Mouse (Mus musculus) forebrain, embryonic 13.5 days (tissue): ENCODE data around the gene Mgll. TPM values are rescaled to one million over a fixed set of nuclear protein-coding genes. Genes with fewer than 3 reads are reported as not detected.

Experiments
- ATAC-seq: fragments of 200-750 bp; cut with Nextera tagmentation; 2 replicates; pipeline ENCODE4 v1.8.0; 2017
- H3K27ac ChIP-seq: fragments of 300-500 bp; sonication (generic); 2 replicates; pipeline ENCODE4 v1.5.1; 2015; ENCODE audit warnings: inconsistent platforms, mild to moderate bottlenecking, moderate library complexity
- H3K27me3 ChIP-seq: fragments of 300-500 bp; sonication (generic); 2 replicates; pipeline ENCODE4 v1.6.1; 2015; ENCODE audit warnings: mild to moderate bottlenecking, inconsistent platforms
- H3K36me3 ChIP-seq: fragments of 300-500 bp; sonication (generic); 2 replicates; pipeline ENCODE4 v1.6.1; 2015; ENCODE audit warnings: mild to moderate bottlenecking, inconsistent platforms; ENCODE audit not compliant: poor library complexity, severe bottlenecking
- H3K4me1 ChIP-seq: fragments of 300-500 bp; sonication (generic); 2 replicates; pipeline ENCODE4 v1.6.1; 2015; ENCODE audit warnings: inconsistent platforms
- H3K4me2 ChIP-seq: fragments of 300-500 bp; sonication (generic); 2 replicates; pipeline ENCODE4 v1.6.1; 2015; ENCODE audit warnings: inconsistent platforms, mild to moderate bottlenecking, moderate library complexity
- H3K4me3 ChIP-seq: fragments of 300-500 bp; sonication (generic); 2 replicates; pipeline ENCODE4 v1.5.1; 2015; ENCODE audit warnings: mild to moderate bottlenecking, inconsistent platforms
- H3K9ac ChIP-seq: fragments of 300-500 bp; sonication (generic); 2 replicates; pipeline ENCODE4 v1.6.1; 2015; ENCODE audit warnings: mild to moderate bottlenecking, inconsistent platforms
- H3K9me3 ChIP-seq: fragments of 300-500 bp; sonication (generic); replicated peaks from 2 replicates; pipeline ENCODE4 v1.6.1; 2016; ENCODE audit warnings: inconsistent platforms
- WGBS: fragments of 180-500 bp; shearing (Covaris S2); methylation state at CpG from one replicate; pipeline ENCODE4 v1.1.7; 2015; 5-methylcytosine and 5-hydroxymethylcytosine counted together
- polyA plus RNA-seq: library from polyadenylated mRNA; unstranded; fragments of >200 nt; fragmentation: Nextera tagmentation; extraction: Ambion mirVana; gene quantifications from 2 replicates; pipeline ENCODE4 v1.2.1, GENCODE M21; 2015

Gene Mgll
- polyA plus RNA-seq, 1 experiment from 2014 or later = 11.2 TPM

DNA sequence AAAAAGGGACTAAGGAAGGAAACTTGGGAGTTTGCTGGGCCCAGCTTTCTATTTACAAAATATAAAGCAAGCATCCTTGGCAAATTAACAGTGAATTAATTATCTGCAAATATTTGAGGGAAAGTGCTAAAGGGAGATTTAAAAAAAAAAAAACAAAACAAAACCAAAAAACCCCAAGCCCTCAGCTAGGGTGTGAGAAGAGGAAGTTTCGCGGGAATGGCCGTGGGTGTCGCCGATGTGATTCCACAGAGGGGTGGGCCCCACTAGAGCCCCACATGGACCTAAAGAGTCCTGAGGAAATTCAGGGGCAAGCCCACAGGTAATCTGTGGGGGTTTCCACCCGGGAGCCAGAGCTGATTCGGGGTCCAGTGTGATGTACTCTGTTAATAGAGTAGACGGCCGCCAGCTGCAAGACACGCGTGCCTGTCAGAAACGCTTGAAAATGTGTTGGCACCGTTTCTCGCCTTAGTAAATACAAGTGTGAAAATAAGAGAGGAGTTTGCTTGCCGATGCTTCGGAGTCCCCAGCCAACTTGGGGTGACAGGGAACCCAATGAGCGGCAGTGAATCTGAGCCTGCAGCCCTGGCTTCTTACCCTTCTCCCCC, 46.2 kb downstream of the Mgll start:
- 74% methylated on average over 17 of the region's 17 CpGs for WGBS
- Histone ChIP-seq H3K9me3 (no peaks in the 10 kb centered on the region), H3K4me2 (no peak overlapping the region), H3K36me3 (no peaks in the 10 kb centered on the region), H3K27me3 (no peaks in the 10 kb centered on the region), H3K27ac (peak overlapping the region; percentile 62), H3K9ac (no peak overlapping the region), H3K4me1 (peaks cover 17% of the 10 kb centered on the region), H3K4me3 (no peak overlapping the region)
- peak; percentile 53 for ATAC-seq

DNA sequence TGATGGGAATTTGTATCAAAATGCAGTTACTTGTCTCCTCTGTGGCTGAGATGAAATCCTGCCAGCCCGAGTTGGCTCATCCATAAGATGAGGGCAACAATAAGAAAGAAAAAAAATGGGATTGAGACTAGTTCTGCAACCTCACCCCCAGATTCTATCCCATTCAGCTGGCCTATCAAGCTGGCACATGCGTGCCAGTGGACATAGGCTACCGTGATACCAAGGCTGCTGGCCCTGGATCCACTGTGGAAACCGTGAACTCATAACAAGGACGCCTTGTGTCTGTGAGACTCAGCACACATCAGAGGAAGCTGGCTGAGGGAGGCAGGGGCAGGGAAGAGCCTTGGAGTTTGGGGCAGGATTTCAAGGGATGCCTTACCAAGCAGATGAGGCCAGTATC, 46.8 kb downstream of the Mgll start:
- Histone ChIP-seq H3K4me3 (no peak overlapping the region), H3K27me3 (0 out of 2 replicates have a peak, but pooled peaks cover 3% of the 10 kb centered on the region), H3K4me2 (no peak overlapping the region), H3K36me3 (no peaks in the 10 kb centered on the region), H3K9ac (no peak overlapping the region), H3K4me1 (peaks cover 17% of the 10 kb centered on the region), H3K9me3 (no peaks in the 10 kb centered on the region), H3K27ac (peak overlapping the region; percentile 62)
- ATAC-seq = no peak
- WGBS = 91% methylated on average over 5 of the region's 5 CpGs

DNA sequence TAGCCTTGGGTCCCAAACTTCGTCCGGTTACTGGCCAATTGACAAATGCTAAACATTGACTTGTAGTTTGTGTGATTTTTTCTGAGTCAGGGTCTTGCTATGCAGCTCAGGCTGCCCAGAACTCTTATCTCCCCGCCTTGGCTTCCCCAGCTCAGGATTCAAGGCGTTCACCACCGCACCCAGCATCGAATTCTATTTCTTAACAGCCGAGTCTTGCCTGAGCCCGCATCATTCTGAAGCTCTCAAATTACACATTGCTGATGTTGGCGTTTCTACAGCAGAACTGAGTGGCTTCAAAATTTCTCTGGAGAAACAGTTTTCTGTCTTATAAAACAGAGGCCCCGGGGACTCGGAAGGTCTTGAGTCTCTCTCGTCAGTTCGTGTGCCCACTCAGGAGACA, 47.8 kb downstream of the Mgll start:
- H3K4me1 ChIP-seq = peaks cover 14% of the 10 kb centered on the region
- H3K4me2 ChIP-seq = no peak overlapping the region
- H3K36me3 ChIP-seq = no peaks in the 10 kb centered on the region
- no peak overlapping the region for H3K9ac ChIP-seq
- 0 out of 2 replicates have a peak, but pooled peaks cover 3% of the 10 kb centered on the region for H3K27me3 ChIP-seq
- no peak overlapping the region for H3K4me3 ChIP-seq
- ATAC-seq = no peak
- no peaks in the 10 kb centered on the region for H3K9me3 ChIP-seq
- H3K27ac ChIP-seq = no peak overlapping the region
- WGBS = 94% methylated on average over 13 of the region's 13 CpGs

DNA sequence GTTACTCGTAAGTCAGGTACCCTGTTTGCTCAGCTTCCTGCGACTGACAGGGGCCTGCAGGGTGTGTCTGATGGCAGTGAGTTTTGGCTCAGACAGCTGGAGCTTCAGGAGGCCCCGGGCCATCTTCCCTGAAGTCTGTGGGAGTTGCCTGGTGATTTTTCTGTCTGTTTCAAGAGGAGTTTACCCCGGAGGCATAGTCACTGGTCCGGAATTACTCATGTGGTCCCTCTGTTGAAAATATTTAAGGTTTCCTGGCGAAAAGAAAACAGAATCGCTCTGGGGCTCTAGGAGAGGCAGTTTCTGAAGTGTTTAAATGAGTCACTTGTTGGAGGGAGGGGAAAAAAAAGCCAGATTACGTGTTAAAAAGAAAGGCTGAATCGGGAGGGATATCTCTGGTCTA, 49.8 kb downstream of the Mgll start:
- no peak overlapping the region for H3K4me2 ChIP-seq
- no peak overlapping the region for H3K4me3 ChIP-seq
- no peak overlapping the region for H3K27ac ChIP-seq
- 87% methylated on average over 9 of the region's 9 CpGs for WGBS
- peaks cover 20% of the 10 kb centered on the region for H3K4me1 ChIP-seq
- no peak overlapping the region for H3K9ac ChIP-seq
- ATAC-seq = no peak
- H3K36me3 ChIP-seq = no peaks in the 10 kb centered on the region
- no peaks in the 10 kb centered on the region for H3K9me3 ChIP-seq
- 0 out of 2 replicates have a peak, but pooled peaks cover 3% of the 10 kb centered on the region for H3K27me3 ChIP-seq

DNA sequence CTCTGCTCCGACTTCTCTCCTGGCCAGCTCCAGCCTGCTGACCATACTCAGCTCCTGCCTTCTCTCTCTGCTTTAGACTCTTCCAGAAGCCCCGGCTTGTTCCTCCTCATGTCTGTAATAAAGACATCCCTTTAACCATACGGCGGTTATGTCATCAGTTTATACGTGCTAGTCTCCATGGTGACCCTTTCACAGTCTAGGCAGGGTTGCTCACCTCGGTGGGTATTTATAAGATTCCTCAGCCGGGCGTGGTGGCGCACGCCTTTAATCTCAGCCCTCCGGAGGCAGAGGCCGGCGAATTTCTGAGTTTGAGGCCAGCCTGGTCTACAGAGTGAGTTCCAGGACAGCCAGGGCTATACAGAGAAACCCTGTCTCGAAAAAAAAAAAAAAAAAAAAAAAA, 51.1 kb downstream of the Mgll start:
- H3K9me3 ChIP-seq = no peaks in the 10 kb centered on the region
- H3K27ac ChIP-seq = no peak overlapping the region
- no peaks in the 10 kb centered on the region for H3K36me3 ChIP-seq
- 0 out of 2 replicates have a peak, but pooled peaks cover 15% of the 10 kb centered on the region for H3K4me1 ChIP-seq
- no peak overlapping the region for H3K4me2 ChIP-seq
- no peak overlapping the region for H3K9ac ChIP-seq
- 76% methylated on average over 14 of the region's 14 CpGs for WGBS
- no peak for ATAC-seq
- no peak overlapping the region for H3K4me3 ChIP-seq
- H3K27me3 ChIP-seq = 0 out of 2 replicates have a peak, but pooled peaks cover 3% of the 10 kb centered on the region

DNA sequence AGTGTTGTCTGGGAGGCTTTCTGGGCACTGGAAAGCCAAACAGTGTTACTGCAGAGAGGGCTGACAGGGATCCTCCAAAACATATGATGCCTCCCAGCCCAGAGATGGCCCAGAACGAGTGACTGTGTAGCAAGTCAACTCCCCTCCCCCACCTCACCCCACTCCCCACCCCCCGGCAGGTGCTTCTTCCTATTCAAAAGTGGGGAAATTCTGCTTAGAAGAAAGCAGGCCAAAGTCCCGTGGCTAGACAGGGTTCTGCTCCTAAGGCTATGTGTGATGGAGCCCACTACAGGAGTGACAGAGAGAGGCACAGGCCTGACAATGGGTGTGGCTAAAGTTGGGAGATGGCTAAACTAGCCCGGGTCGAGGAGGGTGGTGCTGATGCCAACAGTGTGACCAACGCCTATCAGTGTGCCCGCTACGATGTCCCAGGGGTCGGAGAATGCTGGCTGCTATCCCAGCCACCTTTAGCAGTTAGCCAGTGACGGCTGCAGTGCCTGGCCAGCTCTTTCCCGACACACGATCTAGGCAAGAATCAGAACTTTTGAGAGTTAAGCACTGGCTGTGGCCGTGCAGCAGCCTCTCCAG, 52.2 kb downstream of the Mgll start:
- 57% methylated on average over 13 of the region's 13 CpGs for WGBS
- no peak overlapping the region for H3K27ac ChIP-seq
- no peak for ATAC-seq
- H3K4me3 ChIP-seq = no peak overlapping the region
- H3K9me3 ChIP-seq = no peaks in the 10 kb centered on the region
- H3K27me3 ChIP-seq = 0 out of 2 replicates have a peak, but pooled peaks cover 3% of the 10 kb centered on the region
- H3K36me3 ChIP-seq = no peaks in the 10 kb centered on the region
- no peak overlapping the region for H3K4me2 ChIP-seq
- 0 out of 2 replicates have a peak, but pooled peaks cover 7% of the 10 kb centered on the region for H3K4me1 ChIP-seq
- H3K9ac ChIP-seq = no peak overlapping the region

DNA sequence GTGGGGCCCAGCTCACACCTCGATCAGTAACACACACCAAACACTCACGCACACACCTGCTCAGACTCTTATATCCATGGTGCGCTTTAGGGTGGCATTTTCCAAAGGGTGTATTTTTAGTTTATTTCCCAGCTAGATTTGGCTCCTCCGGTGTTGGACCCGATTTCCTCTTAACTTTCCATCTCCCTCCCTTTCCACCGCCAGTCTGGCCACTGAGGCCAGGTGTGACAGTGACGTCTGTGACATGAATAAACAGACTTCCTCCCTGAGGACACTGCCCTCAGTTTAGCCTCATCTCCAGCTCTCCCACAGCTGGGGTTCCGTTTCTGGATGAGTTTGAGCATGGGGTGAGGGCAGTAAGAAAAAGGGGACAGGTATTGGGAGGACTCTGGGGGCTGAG, 52.8 kb downstream of the Mgll start:
- no peak overlapping the region for H3K9ac ChIP-seq
- no peak overlapping the region for H3K4me2 ChIP-seq
- H3K4me3 ChIP-seq = no peak overlapping the region
- H3K9me3 ChIP-seq = no peaks in the 10 kb centered on the region
- H3K27me3 ChIP-seq = 0 out of 2 replicates have a peak, but pooled peaks cover 3% of the 10 kb centered on the region
- 0 out of 2 replicates have a peak, but pooled peaks cover 7% of the 10 kb centered on the region for H3K4me1 ChIP-seq
- no peak overlapping the region for H3K27ac ChIP-seq
- 84% methylated on average over 8 of the region's 8 CpGs for WGBS
- H3K36me3 ChIP-seq = no peaks in the 10 kb centered on the region
- ATAC-seq = no peak

DNA sequence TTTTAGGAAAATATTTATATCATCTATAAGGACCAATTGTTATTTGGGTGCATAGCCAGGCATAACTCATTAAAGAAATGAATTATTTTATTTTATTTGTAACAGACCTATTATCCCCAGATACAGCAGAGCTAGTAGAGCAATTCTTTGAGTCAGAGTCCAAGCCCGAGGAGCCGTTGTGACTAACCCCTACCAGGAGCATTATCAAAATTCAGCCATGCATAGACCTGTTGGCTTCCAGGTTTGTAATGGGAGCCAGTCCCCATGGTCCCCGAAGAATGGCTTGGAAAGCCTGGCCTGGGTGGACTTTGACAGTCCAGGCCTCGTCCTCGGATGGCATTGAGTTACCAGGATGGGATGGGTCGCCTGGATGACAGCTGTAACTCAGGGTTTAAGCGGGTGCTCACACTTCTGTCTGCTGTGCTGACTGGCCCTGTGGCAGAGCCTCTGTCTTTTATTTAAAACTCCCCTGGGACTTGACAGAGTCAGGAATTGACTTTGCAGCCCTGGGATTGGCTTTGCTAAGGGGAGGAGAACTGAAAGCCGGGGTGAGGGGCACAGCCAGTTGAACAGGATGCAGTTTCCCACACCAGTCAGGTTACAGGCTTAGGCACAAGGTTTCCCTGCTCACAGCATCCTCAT, 54.0 kb downstream of the Mgll start:
- no peaks in the 10 kb centered on the region for H3K36me3 ChIP-seq
- ATAC-seq = no peak
- H3K4me1 ChIP-seq = 0 out of 2 replicates have a peak, but pooled peaks cover 7% of the 10 kb centered on the region
- no peak overlapping the region for H3K4me3 ChIP-seq
- H3K4me2 ChIP-seq = no peak overlapping the region
- no peak overlapping the region for H3K9ac ChIP-seq
- WGBS = 23% methylated on average over 8 of the region's 8 CpGs
- no peak overlapping the region for H3K27ac ChIP-seq
- no peaks in the 10 kb centered on the region for H3K9me3 ChIP-seq
- H3K27me3 ChIP-seq = 0 out of 2 replicates have a peak, but pooled peaks cover 3% of the 10 kb centered on the region

DNA sequence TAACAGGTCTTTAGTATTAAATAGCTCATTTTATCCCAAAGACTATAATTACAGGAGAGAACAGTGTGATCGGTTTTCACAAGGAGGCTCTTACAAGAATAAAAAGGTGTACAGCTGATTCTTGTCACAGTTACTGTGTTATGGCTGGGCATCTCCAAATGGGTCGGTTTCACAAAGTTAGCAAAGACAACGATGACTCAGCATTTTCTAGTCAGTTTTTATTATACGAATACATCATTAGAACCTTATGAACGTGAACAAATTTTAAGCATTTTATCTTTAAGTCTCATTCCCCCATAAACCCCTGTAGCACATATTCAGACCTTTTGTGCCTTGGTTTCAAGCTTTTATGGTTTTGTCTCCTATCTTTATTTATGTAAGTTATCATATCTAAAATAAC, 55.5 kb downstream of the Mgll start:
- Histone ChIP-seq H3K9me3 (no peaks in the 10 kb centered on the region), H3K9ac (no peak overlapping the region), H3K27me3 (0 out of 2 replicates have a peak, but pooled peaks cover 3% of the 10 kb centered on the region), H3K4me2 (no peak overlapping the region), H3K27ac (no peak overlapping the region), H3K36me3 (no peaks in the 10 kb centered on the region), H3K4me3 (no peak overlapping the region), H3K4me1 (peaks cover 9% of the 10 kb centered on the region)
- WGBS = 85% methylated on average over 5 of the region's 5 CpGs
- ATAC-seq = no peak

DNA sequence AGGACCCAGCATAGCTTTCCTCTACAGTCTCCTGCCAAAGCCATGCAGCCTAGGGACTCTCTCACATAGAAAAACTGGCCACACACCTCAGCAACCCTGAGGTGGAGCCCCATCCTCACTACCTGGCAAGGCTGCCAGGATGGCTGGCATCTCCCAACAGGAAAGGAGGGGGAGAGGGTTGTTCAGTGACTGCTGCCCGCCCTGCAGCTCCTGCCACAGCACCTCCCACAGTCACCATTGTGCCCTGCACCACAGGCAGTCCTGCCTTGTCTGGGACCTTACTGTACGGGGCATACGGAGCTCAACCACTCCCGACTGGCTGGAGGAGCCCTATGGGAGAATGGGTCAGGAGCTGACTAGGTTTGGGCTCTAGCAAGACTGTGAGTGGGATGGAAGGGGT, 57.7 kb downstream of the Mgll start:
- peaks cover 29% of the 10 kb centered on the region for H3K4me1 ChIP-seq
- no peak overlapping the region for H3K27ac ChIP-seq
- no peaks in the 10 kb centered on the region for H3K27me3 ChIP-seq
- H3K9ac ChIP-seq = no peak overlapping the region
- ATAC-seq = no peak
- no peaks in the 10 kb centered on the region for H3K36me3 ChIP-seq
- H3K4me2 ChIP-seq = no peak overlapping the region
- no peak overlapping the region for H3K4me3 ChIP-seq
- 39% methylated on average over 4 of the region's 4 CpGs for WGBS
- no peaks in the 10 kb centered on the region for H3K9me3 ChIP-seq

DNA sequence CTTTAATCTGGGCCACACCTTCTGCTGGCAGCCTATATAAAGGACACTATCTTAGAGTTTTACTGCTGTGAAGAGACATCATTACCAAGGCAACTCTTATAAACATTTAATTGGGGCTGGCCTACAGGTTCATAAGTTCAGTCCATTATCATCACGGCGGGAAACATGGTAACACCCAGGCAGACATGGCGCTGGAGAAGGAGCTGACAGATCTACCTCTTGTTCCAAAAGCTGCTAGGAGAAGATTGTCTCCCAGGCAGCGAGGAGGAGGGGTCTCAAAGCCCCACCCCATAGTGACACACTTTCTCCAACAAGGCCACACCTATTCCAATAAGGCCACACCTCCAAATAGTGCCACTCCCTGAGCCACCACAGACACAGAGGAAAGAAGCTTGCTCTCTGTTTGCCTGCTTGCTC, 58.8 kb downstream of the Mgll start:
- no peak overlapping the region for H3K27ac ChIP-seq
- no peak overlapping the region for H3K9ac ChIP-seq
- no peaks in the 10 kb centered on the region for H3K36me3 ChIP-seq
- 52% methylated on average over 4 of the region's 4 CpGs for WGBS
- H3K4me2 ChIP-seq = no peak overlapping the region
- H3K27me3 ChIP-seq = no peaks in the 10 kb centered on the region
- H3K4me1 ChIP-seq = peaks cover 39% of the 10 kb centered on the region
- H3K9me3 ChIP-seq = no peaks in the 10 kb centered on the region
- no peak overlapping the region for H3K4me3 ChIP-seq
- no peak for ATAC-seq

DNA sequence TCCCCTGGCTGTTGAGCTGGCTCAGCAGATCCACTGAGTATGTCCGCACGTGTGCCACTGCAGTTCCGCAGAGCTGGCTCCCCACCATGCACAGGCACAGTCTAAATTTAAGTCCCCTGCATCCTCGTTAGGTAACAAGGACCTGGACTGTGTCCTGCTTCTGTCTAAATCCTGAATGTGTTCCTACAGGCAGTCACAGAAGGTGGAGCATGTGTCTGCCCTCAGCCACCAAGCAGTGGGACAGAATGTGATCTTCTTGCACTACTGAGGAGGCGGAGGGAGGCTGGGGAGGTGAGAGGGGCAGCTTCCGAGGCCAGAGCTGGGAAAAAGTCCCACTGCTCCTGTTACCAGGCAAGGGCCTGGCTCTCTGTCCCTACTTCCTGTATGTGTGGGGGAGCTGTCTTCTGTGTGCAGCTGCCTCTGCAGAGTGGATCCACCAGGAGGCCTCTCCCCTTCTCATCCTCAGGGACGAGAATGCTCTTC, 60.5 kb downstream of the Mgll start:
- no peak overlapping the region for H3K4me3 ChIP-seq
- no peak overlapping the region for H3K27ac ChIP-seq
- H3K4me1 ChIP-seq = peaks cover 40% of the 10 kb centered on the region
- 62% methylated on average over 7 of the region's 7 CpGs for WGBS
- no peak overlapping the region for H3K4me2 ChIP-seq
- no peak for ATAC-seq
- H3K36me3 ChIP-seq = no peaks in the 10 kb centered on the region
- no peak overlapping the region for H3K9ac ChIP-seq
- H3K9me3 ChIP-seq = no peaks in the 10 kb centered on the region
- no peaks in the 10 kb centered on the region for H3K27me3 ChIP-seq
